Mouse (Mus musculus): ENCODE results near the gene Rasgrf2.

GRCm38 (mm10) chr13:91875581-91875980 lies 255.9 kb downstream of the Rasgrf2 start:
- no peak for TF ChIP-seq CTCF (IDR thresholded peaks at IDR 0.05; ENCODE audit: insufficient read depth, low read depth, low read length)
- TF ChIP-seq POLR2A (IDR thresholded peaks at IDR 0.05; ENCODE audit: insufficient read depth, low read depth, low read length) = no peak
